Mouse (Mus musculus) cerebellum, adult 2 months (tissue): Measurements from ENCODE around the gene Jph4.

Experiments used
- CTCF ChIP-seq: fragments of 200-500 bp; IDR thresholded peaks from 2 replicates; pipeline ENCODE4 v1.5.1; 2011; ENCODE audit warnings: low read depth, mild to moderate bottlenecking, control low read depth, low read length, moderate library complexity, borderline replicate concordance; ENCODE audit not compliant: insufficient read depth
- POLR2A ChIP-seq: fragments of 200-500 bp; IDR thresholded peaks from 2 replicates; pipeline ENCODE4 v1.6.1; 2011; ENCODE audit warnings: low read length, control low read depth, borderline replicate concordance; ENCODE audit not compliant: insufficient read depth

GRCm38 (mm10) chr14:55139313-55139712 lies 22.6 kb upstream of the Jph4 start:
- TF ChIP-seq CTCF (no peak), POLR2A (no peak)
